Mouse (Mus musculus) thymus, postnatal 0 days (tissue): ENCODE measurements around the gene Cdh6. TPM values are rescaled to one million over a fixed set of nuclear protein-coding genes. Genes with fewer than 3 reads are reported as not detected.

ENCODE experiments used
- DNase-seq: peaks from one replicate; pipeline ENCODE4 v3.0.0-alpha.2; 2015; ENCODE audit warnings: low spot score
- polyA plus RNA-seq: library from polyadenylated mRNA; unstranded; fragments of >200 nt; fragmentation: Nextera tagmentation; extraction: Ambion mirVana; gene quantifications from 2 replicates; pipeline ENCODE4 v1.2.1, GENCODE M21; 2015

Gene Cdh6
- 0.16 and 0.18 TPM in 2 replicates for polyA plus RNA-seq

DNA sequence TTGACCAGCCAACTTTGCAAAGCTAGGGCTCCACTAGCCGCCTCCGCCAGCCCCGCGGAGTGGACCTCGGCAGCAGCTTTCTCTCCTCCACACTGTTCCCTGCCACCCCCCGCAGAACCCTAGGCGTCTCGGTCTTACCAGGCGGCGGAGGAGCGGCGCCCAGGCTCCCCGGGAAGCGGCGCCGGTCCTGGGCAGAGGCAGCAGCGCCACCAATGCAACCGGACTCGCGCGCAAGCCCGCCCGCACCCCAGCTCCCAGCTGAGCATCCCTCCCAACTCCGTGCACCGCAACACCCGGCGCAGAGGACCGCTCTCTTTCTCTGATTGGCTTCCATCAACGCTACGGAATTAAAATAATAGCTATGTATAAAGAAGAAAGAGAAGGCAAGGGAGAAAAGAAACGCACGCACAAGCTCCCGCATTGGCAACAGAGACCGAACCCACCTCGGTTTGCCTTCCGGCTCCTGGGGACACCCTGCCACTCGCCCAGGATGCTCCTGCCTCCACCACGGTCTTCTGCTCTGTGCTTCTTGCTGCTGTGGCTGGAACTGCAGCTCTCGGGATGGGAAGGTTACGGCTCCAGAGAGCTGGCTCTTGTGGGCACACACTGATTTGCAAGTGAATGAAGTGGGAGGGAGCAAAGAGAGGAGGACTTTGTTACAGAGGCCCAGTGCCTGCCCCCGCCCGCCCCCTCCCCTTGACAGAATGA is at the start of gene Cdh6:
Gene Cdh6, minus strand, starts transcription at position 605 of the 708 bp plus-strand sequence.
- DNase-seq, result no peak

DNA sequence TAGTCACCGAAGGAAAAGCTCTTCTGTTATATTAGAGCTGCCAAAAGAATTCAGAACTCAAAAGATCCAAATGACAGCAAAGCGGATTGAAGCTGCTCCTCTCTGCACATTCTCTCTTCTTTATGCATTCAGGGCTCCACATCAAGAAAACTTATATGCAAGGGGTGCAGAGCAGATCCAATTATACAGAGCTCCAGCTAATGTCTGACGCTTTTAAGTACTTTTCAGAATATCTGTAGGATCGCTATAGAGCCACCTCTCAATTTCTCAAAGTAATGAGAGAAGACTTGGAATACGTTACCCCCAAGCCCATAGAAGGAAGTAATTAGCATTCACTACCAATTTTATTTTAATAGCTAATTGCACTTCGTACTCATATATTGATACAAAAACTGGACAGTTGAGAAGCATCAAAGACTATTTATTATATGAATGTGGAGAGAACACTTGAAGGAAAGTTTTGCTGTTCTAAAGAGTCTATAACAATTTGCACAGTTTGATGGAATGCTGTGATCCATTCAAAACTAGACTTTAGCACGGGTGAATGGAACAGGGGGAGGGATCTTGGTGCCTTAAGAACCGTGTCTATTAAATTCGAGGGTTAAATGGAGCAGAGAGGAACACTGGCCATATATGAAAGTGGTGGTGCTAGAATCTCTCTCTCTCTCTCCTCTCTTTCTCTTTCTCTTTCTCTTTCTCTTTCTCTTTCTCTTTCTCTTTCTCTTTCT is 46.4 kb upstream of the Cdh6 start:
- no peak for DNase-seq

DNA sequence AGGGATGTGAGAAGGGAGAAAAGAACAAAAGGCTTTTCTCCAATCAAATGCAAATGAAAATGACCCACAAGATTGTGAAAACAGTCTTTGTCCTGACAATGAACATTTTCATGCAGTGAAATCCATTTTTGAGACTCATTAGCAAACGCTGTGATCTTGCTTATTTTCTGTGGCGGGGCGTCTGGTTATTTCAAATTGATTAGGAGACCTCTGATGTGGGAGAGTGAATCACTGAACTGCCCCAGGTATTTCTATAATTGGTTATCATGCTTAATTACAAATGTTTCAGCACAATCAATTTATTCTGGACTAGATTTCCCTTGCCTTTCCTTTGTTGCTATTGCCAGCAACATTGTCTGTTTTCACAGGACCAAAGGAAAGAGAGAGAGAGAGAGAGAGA is 44.3 kb upstream of the Cdh6 start:
- DNase-seq, result no peak

GRCm38 (mm10) chr15:13217161-13217560 is 43.7 kb upstream of the Cdh6 start:
- no peak for DNase-seq

GRCm38 (mm10) chr15:13212956-13213355 is 39.5 kb upstream of the Cdh6 start:
- DNase-seq, result no peak

- DNase-seq, result no peak
Measured at GRCm38 (mm10) chr15:13212027-13212685, 38.7 kb upstream of the Cdh6 start.

- no peak for DNase-seq
Measured at GRCm38 (mm10) chr15:13210186-13210585, 36.7 kb upstream of the Cdh6 start.

DNA sequence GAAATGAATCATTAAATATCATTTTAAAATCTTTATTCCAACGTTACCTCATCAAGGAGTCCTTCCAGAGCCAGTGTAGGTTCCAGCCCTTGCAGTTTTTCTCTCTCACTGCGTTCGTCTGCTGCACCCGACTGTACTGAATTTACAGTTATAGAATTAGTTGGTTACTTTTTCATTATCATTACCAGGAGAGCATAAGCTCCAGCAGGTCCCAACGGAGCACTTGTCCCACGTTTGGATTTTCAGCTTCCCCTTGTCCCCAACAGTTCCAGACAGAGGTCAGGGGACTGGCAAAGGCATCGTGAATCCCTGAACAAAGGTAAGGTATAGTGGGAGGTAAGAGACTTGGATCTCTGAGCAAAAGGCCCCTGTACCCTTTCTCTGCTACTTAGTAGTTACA is 35.2 kb upstream of the Cdh6 start:
- no peak for DNase-seq

DNA sequence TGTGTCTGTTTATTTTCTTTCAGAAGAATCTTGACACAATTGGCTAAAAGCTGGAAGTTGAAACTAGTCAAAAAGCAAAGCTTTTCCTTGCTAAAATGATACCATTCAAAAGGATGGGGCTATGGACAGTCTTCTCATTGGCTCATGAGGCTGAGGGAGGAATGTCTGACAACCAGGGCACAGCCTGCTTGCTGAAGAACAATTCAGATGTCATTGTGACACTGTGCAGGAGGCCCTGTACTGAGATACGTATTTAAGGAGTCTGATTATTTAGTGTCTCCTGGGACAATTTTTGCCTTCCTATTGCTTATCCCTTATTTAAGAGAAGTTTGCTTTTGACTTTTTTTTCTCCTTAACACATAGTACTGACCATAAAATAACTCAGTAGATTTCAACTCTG is 22.8 kb upstream of the Cdh6 start:
- no peak for DNase-seq

DNA sequence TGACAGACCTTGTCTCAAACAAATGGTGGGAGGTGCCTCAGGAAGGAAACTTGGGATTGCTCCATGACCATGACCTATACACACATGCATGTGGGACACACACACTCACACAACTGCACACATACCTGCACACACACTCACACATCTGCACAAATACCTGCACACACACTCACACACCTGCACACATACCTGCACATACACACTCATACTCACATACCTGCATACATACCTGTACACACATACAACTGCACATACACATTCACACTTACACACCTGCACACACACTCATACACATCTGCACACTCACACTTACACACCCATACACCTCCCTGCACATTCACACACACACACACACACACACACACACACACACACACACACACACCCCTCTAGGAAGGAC is 20.6 kb upstream of the Cdh6 start:
- no peak for DNase-seq

DNA sequence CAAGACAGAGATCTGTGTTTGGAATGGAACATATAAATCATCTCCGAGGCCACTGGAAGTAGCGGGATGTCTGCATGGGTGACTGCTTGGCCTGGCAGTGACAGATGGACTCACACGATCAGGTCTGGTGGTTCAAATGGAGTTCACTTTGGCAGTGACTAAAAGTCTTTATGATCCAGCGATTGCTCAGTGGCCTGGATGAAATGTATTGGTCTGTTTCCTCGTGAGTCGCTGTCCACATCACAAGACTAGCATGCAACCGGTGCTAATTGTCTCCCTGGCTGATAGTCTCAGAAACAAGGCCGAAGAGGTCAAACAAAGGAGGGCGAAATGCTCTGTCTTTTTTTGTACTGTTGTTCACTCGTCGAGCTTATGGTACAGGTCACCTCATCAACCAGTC is 19.6 kb upstream of the Cdh6 start:
- DNase-seq, result no peak

GRCm38 (mm10) chr15:13183661-13184060 is 10.2 kb upstream of the Cdh6 start:
- no peak for DNase-seq

DNA sequence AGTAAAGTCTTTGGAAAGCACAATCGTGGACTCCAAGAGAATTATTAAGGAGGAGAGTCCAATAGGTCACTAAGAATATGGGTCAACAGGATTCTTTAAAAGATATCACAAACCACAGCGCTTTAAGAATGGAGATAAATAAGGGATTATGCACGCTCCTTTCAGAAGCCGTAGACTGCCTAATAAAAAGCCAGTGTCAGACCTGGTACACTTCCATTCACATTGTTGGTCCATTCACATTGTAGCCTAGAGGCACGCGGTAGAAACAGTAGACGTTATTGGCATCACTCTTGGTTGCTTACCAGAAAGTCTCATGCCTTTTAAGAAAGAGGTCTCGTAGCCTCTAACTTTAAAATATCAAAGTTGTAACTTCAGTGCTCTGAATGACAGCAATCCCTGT is 8.0 kb upstream of the Cdh6 start:
- no peak for DNase-seq

- DNase-seq, result no peak
Measured at GRCm38 (mm10) chr15:13181014-13181413, 7.5 kb upstream of the Cdh6 start.

GRCm38 (mm10) chr15:13175978-13176377 is 2.5 kb upstream of the Cdh6 start:
- no peak for DNase-seq

DNA sequence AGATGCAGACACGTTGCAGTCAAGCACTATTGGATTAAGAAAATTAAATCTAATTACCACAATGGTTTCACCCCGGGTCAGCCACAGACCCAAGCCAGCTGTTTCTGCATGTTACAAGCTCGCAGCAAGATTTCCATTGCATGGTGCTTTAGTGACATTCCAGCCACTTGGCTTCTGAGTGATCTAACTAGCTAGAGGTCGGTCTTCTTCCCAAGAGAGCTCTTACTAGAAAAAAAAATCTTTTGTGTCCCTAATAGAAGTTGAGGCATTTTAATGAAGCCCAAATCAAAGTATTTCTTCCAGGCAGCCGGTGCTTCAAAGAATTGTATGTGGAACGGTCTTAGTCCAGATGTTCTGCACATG is 1.1 kb upstream of the Cdh6 start:
- DNase-seq, result no peak

- DNase-seq, result no peak
Measured at GRCm38 (mm10) chr15:13173840-13174617, 554 bp upstream of the Cdh6 start.

- no peak for DNase-seq
Measured at GRCm38 (mm10) chr15:13172365-13173070, 957 bp downstream of the Cdh6 start.

DNA sequence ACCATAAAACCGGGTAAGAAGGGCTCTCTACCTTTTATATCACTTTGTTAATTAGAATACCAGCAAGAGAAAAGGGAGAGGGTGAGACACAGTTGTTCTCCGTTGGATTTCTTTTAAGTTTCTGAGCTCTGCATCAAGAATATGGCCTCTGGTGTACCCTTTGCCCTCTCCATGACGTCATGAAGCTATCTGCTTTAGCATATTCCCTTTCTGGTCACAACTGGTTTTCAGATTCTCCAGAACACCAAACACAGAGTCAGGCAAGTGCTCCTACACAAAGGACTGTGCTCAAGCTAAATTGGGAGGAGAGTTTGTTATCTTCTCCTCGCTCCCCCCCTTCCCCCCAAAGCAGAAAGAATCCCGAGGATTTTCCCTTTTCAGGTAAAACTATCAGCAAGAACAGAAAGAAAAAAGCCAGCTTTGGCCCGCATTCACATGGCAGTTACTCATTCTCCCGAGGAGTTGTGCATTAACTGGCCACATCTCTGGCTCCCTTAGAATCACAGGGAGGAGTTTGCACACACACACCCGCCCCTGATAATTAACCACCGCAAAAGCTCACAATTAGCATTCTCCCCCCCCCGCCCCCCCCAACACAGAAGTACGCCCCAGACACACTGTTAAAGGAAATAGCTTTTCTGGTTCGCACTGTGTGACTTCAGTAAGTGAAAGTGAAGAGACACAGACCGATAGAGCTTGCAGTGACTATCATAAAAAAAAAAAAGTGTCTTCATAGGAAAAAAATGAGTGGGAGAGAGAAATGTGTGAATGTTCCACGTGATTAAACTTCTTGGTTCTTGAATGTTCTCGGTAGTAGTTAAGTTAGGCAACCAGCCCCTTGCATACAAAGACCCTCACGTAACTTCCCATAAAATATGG is 1.8 kb downstream of the Cdh6 start:
- DNase-seq, result no peak
